Mouse (Mus musculus) lung, embryonic 15.5 days (tissue): Measurements from ENCODE around the gene Nudt1. TPM values are rescaled to one million over a fixed set of nuclear protein-coding genes. Genes with fewer than 3 reads are reported as not detected.

Experiments
- polyA plus RNA-seq: library from polyadenylated mRNA; unstranded; fragments of >200 nt; fragmentation: Nextera tagmentation; extraction: Ambion mirVana; gene quantifications from 2 replicates; pipeline ENCODE4 v1.2.1, GENCODE M21; 2015

The Nudt1 gene
- polyA plus RNA-seq, 1 experiment from 2014 or later: 55.2 TPM

Other genes with a start within 250 kb of the Nudt1 start
- gene Mad1l1, start 104 bp upstream of the Nudt1 start, polyA plus RNA-seq: 57.0 and 61.3 TPM in 2 replicates
- gene Mrm2, start 10.2 kb downstream of the Nudt1 start, polyA plus RNA-seq: 18.0 and 21.7 TPM in 2 replicates
- 17.8 and 19.9 TPM in 2 replicates for gene Snx8, start 67.6 kb downstream of the Nudt1 start, polyA plus RNA-seq
- 115 and 129 TPM in 2 replicates for gene Eif3b, start 97.7 kb downstream of the Nudt1 start, polyA plus RNA-seq
- gene Gm4869, start 124.0 kb downstream of the Nudt1 start, polyA plus RNA-seq: 0.06 TPM in 1 of 2 replicates, not detected in the other
- gene Chst12, start 183.9 kb downstream of the Nudt1 start, polyA plus RNA-seq: 21.4 and 22.6 TPM in 2 replicates
- 0.28 TPM in 1 of 2 replicates, not detected in the other for gene Grifin, start 243.4 kb downstream of the Nudt1 start, polyA plus RNA-seq